Mouse (Mus musculus) testis, adult 2 months (tissue): ENCODE data around the gene Gm20683. TPM values are rescaled to one million over a fixed set of nuclear protein-coding genes. Genes with fewer than 3 reads are reported as not detected.

Experiments
- H3K27ac ChIP-seq: fragments of 200-500 bp; 2 replicates; pipeline ENCODE4 v1.5.1; 2012; ENCODE audit warnings: low read depth, low read length; ENCODE audit not compliant: control insufficient read depth, insufficient read depth
- H3K27me3 ChIP-seq: fragments of 200-500 bp; 2 replicates; pipeline ENCODE4 v1.6.1; 2012; ENCODE audit warnings: mild to moderate bottlenecking, low read length, moderate library complexity; ENCODE audit not compliant: control insufficient read depth, insufficient read depth
- H3K36me3 ChIP-seq: fragments of 200-500 bp; 2 replicates; pipeline ENCODE4 v1.6.1; 2012; ENCODE audit warnings: mild to moderate bottlenecking, low read length; ENCODE audit not compliant: control insufficient read depth, insufficient read depth
- H3K4me1 ChIP-seq: fragments of 200-500 bp; 2 replicates; pipeline ENCODE4 v1.6.1; 2012; ENCODE audit warnings: low read length; ENCODE audit not compliant: control insufficient read depth, insufficient read depth
- H3K4me3 ChIP-seq: fragments of 200-500 bp; 2 replicates; pipeline ENCODE4 v1.5.1; 2012; ENCODE audit warnings: low read depth, mild to moderate bottlenecking, low read length, moderate library complexity, mixed read lengths; ENCODE audit not compliant: control insufficient read depth
- CTCF ChIP-seq: fragments of 200-500 bp; IDR thresholded peaks from 2 replicates; pipeline ENCODE4 v1.5.1; 2012; ENCODE audit warnings: low read depth, mild to moderate bottlenecking, inconsistent platforms, low read length, moderate library complexity; ENCODE audit not compliant: control insufficient read depth, insufficient read depth, insufficient replicate concordance
- POLR2A ChIP-seq: fragments of 200-500 bp; IDR thresholded peaks from 2 replicates; pipeline ENCODE4 v1.6.1; 2012; ENCODE audit warnings: low read depth, mild to moderate bottlenecking, inconsistent platforms, low read length, moderate library complexity; ENCODE audit not compliant: control insufficient read depth
- polyA plus RNA-seq: library from polyadenylated mRNA; depleted of rRNA; stranded (reverse); fragments of >200 nt; gene quantifications from 2 replicates; pipeline ENCODE4 v1.2.3, GENCODE M21; 2012; rRNA removed

Gene Gm20683
- polyA plus RNA-seq, 1 experiment: 9.0 TPM

DNA sequence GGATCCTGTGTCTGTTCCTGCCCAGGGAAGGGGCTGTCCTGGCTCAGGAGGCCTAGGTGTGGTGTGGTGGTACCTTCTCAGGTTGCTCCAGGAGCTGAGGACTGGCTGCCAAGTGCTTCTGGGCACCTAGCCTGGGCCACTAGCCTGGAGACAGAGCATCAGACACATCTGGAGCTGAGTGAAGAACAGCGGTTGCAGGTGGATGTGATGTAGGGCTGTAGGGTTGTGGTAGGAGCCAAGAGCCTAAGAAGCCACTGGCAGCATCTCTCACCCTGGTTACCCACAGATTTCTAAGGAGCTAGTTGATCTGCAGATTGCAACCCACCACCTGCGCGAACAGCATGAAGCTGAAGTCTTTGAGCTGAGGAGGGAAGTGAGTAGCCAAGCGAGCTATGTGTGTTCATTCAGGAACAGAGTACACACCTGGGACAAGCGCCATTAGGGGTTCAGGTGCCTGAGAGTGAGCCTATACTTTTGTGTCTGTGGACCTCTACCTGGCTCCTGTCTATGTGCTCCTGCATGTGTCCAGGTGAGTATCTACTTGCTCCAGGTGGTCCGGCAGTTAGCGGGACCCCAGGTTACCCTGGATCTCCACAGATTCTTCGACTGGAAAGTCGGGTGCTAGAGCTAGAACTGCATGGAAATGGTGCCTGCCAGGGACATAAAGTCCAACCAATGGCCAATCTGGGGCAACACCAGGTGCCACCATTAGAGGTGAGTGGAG, 54.6 kb downstream of the Gm20683 start:
- no peak overlapping the region for H3K4me3 ChIP-seq
- TF ChIP-seq POLR2A: no peak
- TF ChIP-seq CTCF: no peak

DNA sequence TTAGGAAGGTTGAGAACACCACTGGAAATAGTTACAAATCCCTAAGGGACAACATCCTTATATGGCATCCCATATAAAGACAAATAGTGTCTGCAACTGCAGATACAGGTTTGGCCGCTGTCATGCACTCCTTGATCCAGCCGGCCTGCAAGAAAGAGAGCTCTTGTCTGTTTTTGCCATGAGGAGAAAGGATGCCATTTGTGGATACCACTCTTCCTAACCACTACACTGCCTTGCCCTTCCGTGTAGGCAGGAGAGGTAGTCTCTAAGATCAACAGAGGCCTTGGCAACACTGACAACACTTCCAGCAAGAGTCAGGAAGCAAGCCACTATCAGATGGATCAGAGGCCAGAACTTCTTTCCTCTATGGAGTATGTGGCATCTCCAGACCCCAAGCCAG, 55.3 kb downstream of the Gm20683 start, which contains the start of gene Ccdc78:
TSS of gene Ccdc78 (plus strand) at position 301 of the 400 bp plus-strand sequence.
- TF ChIP-seq CTCF (no peak), POLR2A (no peak)
- H3K27ac ChIP-seq: peak within 1 kb of the TSS; percentile 71
- H3K27me3 ChIP-seq: no peaks in the 10 kb centered on the region
- H3K4me3 ChIP-seq: peak within 1 kb of the TSS; percentile 87
- H3K36me3 ChIP-seq: peaks cover 3% of the 10 kb centered on the region
- H3K4me1 ChIP-seq: peaks cover 12% of the 10 kb centered on the region

More for the DNA sequence above, 54.6 kb downstream of the Gm20683 start:
- Histone ChIP-seq H3K27me3 (no peaks in the 10 kb centered on the region), H3K27ac (no peak overlapping the region), H3K4me1 (peaks cover 16% of the 10 kb centered on the region), H3K36me3 (peaks cover 3% of the 10 kb centered on the region)

DNA sequence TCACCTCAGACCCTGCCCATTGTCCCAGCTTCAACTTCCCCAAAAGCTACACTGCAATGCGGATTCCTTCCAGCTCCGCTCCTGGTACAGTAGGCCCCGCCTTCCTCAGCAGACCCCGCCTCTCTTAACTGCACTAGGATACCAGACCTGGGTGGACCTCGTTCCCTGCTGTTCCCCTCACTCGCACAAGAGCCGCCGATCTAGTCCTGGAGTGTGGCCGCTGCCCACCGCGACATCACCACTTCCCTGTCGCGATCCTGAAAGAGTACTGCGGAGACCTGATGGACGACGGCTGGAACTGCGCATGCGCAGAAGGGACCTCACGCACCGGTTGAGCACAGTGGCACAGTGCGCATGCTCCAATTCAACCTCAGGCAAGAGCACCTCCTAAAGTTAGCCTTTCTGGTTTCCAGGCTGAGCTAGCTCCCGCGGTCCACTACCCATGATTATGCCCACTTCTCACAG, 56.2 kb downstream of the Gm20683 start, which contains the start of gene Haghl:
TSS of gene Haghl (minus strand) at position 393 of the 465 bp plus-strand sequence.
- TF ChIP-seq CTCF: 0 out of 2 replicates have a peak, but pooled peaks have one; percentile 7
- peak; percentile 86; the same call in 1 of the 2 replicates for TF ChIP-seq POLR2A
- Histone ChIP-seq H3K27ac (peak within 1 kb of the TSS; percentile 71), H3K4me1 (peaks cover 11% of the 10 kb centered on the region), H3K36me3 (peaks cover 3% of the 10 kb centered on the region), H3K27me3 (no peaks in the 10 kb centered on the region), H3K4me3 (peak within 1 kb of the TSS; percentile 87)

Other genes starting within 250 kb of the Gm20683 start
- 0.44 and 0.84 TPM in 2 replicates for gene Gng13, start 124.6 kb downstream of the Gm20683 start, polyA plus RNA-seq
- 16.1 and 18.9 TPM in 2 replicates for gene Chtf18, start 114.3 kb downstream of the Gm20683 start, polyA plus RNA-seq
- gene Rpusd1, start 114.1 kb downstream of the Gm20683 start, polyA plus RNA-seq: 8.3 and 9.8 TPM in 2 replicates
- 0.65 and 1.0 TPM in 2 replicates for gene Mslnl, start 105.7 kb downstream of the Gm20683 start, polyA plus RNA-seq
- 0.63 and 0.82 TPM in 2 replicates for gene Msln, start 87.4 kb downstream of the Gm20683 start, polyA plus RNA-seq
- 17.9 and 20.3 TPM in 2 replicates for gene Narfl, start 68.0 kb downstream of the Gm20683 start, polyA plus RNA-seq
- gene Haghl, start 56.1 kb downstream of the Gm20683 start, polyA plus RNA-seq: 81.1 and 83.4 TPM in 2 replicates
- gene Ccdc78, start 55.2 kb downstream of the Gm20683 start, polyA plus RNA-seq: 1.3 and 1.6 TPM in 2 replicates
- 49.8 and 55.5 TPM in 2 replicates for gene Fam173a, start 48.9 kb downstream of the Gm20683 start, polyA plus RNA-seq
- gene AC134908.4, start 46.1 kb downstream of the Gm20683 start, polyA plus RNA-seq: not detected in 2 replicates
- 19.4 and 21.1 TPM in 2 replicates for gene Metrn, start 44.6 kb downstream of the Gm20683 start, polyA plus RNA-seq
- gene Fbxl16, start 32.7 kb downstream of the Gm20683 start, polyA plus RNA-seq: 6.2 and 7.1 TPM in 2 replicates
- 35.8 and 36.0 TPM in 2 replicates for gene Wdr24, start 18.1 kb downstream of the Gm20683 start, polyA plus RNA-seq
- gene Jmjd8, start 12.9 kb downstream of the Gm20683 start, polyA plus RNA-seq: 16.4 and 18.6 TPM in 2 replicates
- 81.1 and 82.0 TPM in 2 replicates for gene Stub1, start 8.4 kb downstream of the Gm20683 start, polyA plus RNA-seq
- 2.1 and 2.7 TPM in 2 replicates for gene Rhbdl1, start 4.5 kb downstream of the Gm20683 start, polyA plus RNA-seq
- gene Rhot2, start 3.1 kb upstream of the Gm20683 start, polyA plus RNA-seq: 37.5 and 38.7 TPM in 2 replicates
- gene Wdr90, start 19.7 kb upstream of the Gm20683 start, polyA plus RNA-seq: 49.9 and 54.9 TPM in 2 replicates
- 28.2 and 28.8 TPM in 2 replicates for gene Mcrip2, start 27.0 kb upstream of the Gm20683 start, polyA plus RNA-seq
- 49.8 and 56.2 TPM in 2 replicates for gene Mettl26, start 33.3 kb upstream of the Gm20683 start, polyA plus RNA-seq
- 0.96 and 0.98 TPM in 2 replicates for gene Wfikkn1, start 39.1 kb upstream of the Gm20683 start, polyA plus RNA-seq
- gene Rab40c, start 78.0 kb upstream of the Gm20683 start, polyA plus RNA-seq: 30.2 and 31.9 TPM in 2 replicates
- 21.4 and 24.4 TPM in 2 replicates for gene Pigq, start 103.2 kb upstream of the Gm20683 start, polyA plus RNA-seq
- gene Nhlrc4, start 103.2 kb upstream of the Gm20683 start, polyA plus RNA-seq: 0.40 and 0.69 TPM in 2 replicates
- 0.10 and 0.20 TPM in 2 replicates for gene A930017K11Rik, start 110.8 kb upstream of the Gm20683 start, polyA plus RNA-seq
- gene Capn15, start 144.0 kb upstream of the Gm20683 start, polyA plus RNA-seq: 20.1 and 22.1 TPM in 2 replicates
- 35.2 and 37.5 TPM in 2 replicates for gene Rab11fip3, start 227.8 kb upstream of the Gm20683 start, polyA plus RNA-seq
- gene Decr2, start 248.6 kb upstream of the Gm20683 start, polyA plus RNA-seq: 9.8 and 12.0 TPM in 2 replicates